Mouse (Mus musculus) intestine, embryonic 15.5 days (tissue): ENCODE measurements at regions not wholly inside any gene's neighbourhood (a gene's known extent, or its start where the extent isn't known, plus 50 kb on each side); places are given as distances from the start of the nearest gene placed in this dataset.

Experiments
- ATAC-seq: fragments of 200-750 bp; cut with Nextera tagmentation; 2 replicates; pipeline ENCODE4 v1.8.0; 2017; ENCODE audit warnings: moderate TSS enrichment, moderate library complexity
- H3K27ac ChIP-seq: fragments of 300-500 bp; sonication (generic); 2 replicates; pipeline ENCODE4 v1.5.1; 2015; ENCODE audit warnings: mild to moderate bottlenecking, inconsistent platforms
- H3K27me3 ChIP-seq: fragments of 300-500 bp; sonication (generic); replicated peaks from 2 replicates; pipeline ENCODE4 v1.6.1; 2015; ENCODE audit warnings: inconsistent platforms
- H3K36me3 ChIP-seq: fragments of 300-500 bp; sonication (generic); 2 replicates; pipeline ENCODE4 v1.6.1; 2015; ENCODE audit warnings: inconsistent platforms
- H3K4me1 ChIP-seq: fragments of 300-500 bp; sonication (generic); replicated peaks from 2 replicates; pipeline ENCODE4 v1.6.1; 2015; ENCODE audit warnings: inconsistent platforms
- H3K4me2 ChIP-seq: fragments of 300-500 bp; sonication (generic); replicated peaks from 2 replicates; pipeline ENCODE4 v1.6.1; 2015; ENCODE audit warnings: mild to moderate bottlenecking, inconsistent platforms
- H3K4me3 ChIP-seq: fragments of 300-500 bp; sonication (generic); replicated peaks from 2 replicates; pipeline ENCODE4 v1.5.1; 2015; ENCODE audit warnings: inconsistent platforms
- H3K9ac ChIP-seq: fragments of 300-500 bp; sonication (generic); 2 replicates; pipeline ENCODE4 v1.6.1; 2015; ENCODE audit warnings: inconsistent platforms
- H3K9me3 ChIP-seq: fragments of 300-500 bp; sonication (generic); 2 replicates; pipeline ENCODE4 v1.6.1; 2016; ENCODE audit warnings: inconsistent platforms
- WGBS: fragments of 180-500 bp; shearing (Covaris S2); methylation state at CpG from one replicate; pipeline ENCODE4 v1.1.7; 2015; 5-methylcytosine and 5-hydroxymethylcytosine counted together

DNA sequence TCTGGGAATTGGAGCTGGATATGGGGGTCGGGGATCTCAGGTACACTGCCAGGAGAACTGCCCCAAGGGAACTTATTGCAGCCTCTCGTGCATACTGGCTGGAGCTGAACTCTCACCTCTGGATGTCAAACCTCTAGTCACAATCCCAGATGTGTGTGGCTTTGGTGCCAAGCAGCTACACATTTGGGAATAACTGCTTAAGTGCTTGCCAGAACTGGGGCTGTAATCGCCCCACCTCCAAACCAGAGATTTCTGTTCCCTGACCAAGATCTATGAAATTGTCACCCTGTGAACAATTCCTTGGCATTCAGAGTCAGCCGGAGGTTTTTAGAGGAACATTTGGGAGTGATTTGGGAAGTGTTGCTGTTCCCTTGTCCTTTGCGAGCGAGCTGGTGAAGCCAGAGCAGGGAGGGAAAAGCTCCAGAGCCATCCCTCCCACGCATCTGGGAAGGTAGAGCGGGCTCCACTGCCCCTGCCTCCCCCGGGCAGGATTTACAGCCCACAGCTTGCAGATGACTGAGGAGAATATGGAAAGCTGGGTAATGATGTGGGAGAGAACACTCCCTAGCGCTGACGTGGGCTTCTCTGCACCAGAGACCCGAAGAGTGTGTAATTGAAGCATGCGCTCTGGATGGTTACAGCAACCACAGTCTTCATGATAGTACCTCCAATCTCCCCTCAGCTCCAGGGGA lies 336.1 kb downstream of the Rps24 start:
- no peak overlapping the region for H3K4me2 ChIP-seq
- WGBS = 64% methylated on average over 13 of the region's 13 CpGs
- H3K4me3 ChIP-seq = no peak overlapping the region
- H3K36me3 ChIP-seq = no peaks in the 10 kb centered on the region
- ATAC-seq = no peak
- H3K9me3 ChIP-seq = no peaks in the 10 kb centered on the region
- H3K27ac ChIP-seq = no peak overlapping the region
- peaks cover 14% of the 10 kb centered on the region for H3K4me1 ChIP-seq
- no peak overlapping the region for H3K9ac ChIP-seq
- no peaks in the 10 kb centered on the region for H3K27me3 ChIP-seq

DNA sequence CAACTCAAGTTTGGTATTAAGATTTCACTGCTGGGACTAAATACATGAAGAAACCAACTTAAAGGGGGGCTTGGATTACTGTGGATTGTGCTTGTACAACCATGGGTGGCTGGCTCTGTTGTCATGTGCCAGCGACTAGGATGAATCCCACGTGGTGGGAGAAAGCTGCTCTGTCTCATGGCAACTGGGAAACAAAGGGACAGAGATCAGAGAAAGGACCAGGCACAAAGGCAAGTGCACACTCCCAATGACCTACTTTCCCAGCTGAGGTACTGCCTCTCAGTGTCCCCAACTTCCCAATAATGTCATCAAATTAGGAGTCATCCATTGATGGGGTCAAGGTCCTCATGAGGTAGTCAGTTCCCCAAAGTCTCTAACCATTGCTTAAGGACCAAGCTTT lies 337.4 kb downstream of the Rps24 start:
- no peaks in the 10 kb centered on the region for H3K9me3 ChIP-seq
- H3K27ac ChIP-seq = no peak overlapping the region
- H3K36me3 ChIP-seq = no peaks in the 10 kb centered on the region
- H3K9ac ChIP-seq = no peak overlapping the region
- WGBS = 86% methylated on average over 2 of the region's 2 CpGs
- peaks cover 16% of the 10 kb centered on the region for H3K4me1 ChIP-seq
- no peaks in the 10 kb centered on the region for H3K27me3 ChIP-seq
- ATAC-seq = no peak
- no peak overlapping the region for H3K4me3 ChIP-seq
- H3K4me2 ChIP-seq = no peak overlapping the region

DNA sequence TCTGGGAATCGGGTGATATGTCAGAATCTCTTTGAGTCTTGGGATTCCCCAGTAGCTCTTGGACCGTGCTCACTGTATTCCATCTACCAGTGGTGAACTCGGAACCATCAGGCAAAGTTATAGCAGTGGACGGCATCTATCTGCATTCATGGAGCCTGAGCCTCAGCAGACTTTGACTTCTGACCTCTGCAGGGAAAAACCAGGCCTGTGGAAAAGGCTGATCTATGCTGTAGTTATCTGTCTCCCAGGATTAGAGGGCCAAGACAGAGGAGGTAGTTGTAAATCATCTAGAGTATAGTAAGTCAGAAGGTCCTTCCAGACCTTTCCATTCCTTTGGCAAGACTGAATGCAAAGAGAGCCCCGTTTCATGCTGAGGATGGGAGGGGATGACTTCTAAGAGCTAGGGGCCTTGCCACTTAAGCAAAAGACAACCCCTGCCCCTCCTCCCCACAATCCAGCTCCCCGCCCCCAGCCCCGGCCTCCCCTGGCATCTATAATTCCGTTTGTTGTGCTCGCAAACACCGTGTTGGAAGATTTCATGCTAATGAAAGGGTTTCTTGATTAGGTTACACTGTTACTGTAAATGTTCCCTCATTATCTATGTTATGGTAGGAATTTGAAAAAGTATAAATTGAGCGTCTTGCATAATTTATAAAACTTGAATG lies 338.9 kb downstream of the Rps24 start:
- 57% methylated on average over 11 of the region's 11 CpGs for WGBS
- Histone ChIP-seq H3K4me2 (no peak overlapping the region), H3K9ac (no peak overlapping the region), H3K4me1 (peaks cover 16% of the 10 kb centered on the region), H3K27me3 (no peaks in the 10 kb centered on the region), H3K36me3 (no peaks in the 10 kb centered on the region), H3K27ac (no peak overlapping the region), H3K9me3 (no peaks in the 10 kb centered on the region), H3K4me3 (no peak overlapping the region)
- no peak for ATAC-seq

DNA sequence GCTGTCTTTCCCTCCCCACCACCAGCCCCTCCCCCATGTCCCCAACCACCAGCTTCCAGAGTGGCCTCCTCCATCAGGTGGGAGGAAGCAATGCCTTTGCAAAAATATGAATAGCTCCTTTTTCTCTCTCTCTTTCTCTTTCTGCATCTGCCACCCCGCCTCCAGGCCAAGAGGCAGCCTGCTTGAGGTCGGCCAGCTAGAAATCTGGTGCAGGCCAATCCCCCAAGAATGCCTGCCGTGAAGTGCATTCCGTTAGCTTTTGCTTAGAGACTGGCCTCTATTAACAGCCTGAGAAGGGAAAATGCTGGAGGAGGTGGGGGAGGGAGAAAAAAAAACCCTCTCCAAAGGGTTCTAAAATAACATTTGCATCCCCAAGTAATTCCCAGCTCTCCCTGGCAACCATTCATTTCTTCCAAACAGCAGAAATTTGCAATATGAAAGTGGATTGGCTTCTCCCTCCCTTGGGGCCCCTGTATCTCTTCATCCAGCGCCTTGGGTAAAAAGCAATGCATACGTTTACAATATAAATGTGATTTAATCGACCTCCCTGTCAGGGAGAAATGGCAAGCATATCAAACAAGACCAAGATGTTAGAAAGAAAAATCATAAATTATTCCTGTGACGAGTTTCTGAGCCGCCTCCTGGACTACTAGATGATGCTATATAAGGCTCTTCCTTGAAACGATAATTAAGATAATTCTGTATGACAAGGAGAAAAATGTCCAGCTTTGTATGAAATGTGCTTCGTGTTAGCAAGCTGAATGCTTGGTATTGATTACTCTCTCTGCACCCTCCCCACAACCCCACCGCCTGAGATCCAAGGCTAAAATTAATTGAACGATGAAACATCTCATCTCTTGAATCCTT lies 339.8 kb downstream of the Rps24 start:
- Histone ChIP-seq H3K9me3 (no peaks in the 10 kb centered on the region), H3K9ac (no peak overlapping the region), H3K27me3 (no peaks in the 10 kb centered on the region), H3K4me1 (peaks cover 16% of the 10 kb centered on the region), H3K4me2 (no peak overlapping the region), H3K27ac (peak overlapping the region; percentile 65; the same call in 1 of the 2 replicates), H3K4me3 (no peak overlapping the region), H3K36me3 (no peaks in the 10 kb centered on the region)
- ATAC-seq = no peak
- WGBS = 34% methylated on average over 13 of the region's 13 CpGs

DNA sequence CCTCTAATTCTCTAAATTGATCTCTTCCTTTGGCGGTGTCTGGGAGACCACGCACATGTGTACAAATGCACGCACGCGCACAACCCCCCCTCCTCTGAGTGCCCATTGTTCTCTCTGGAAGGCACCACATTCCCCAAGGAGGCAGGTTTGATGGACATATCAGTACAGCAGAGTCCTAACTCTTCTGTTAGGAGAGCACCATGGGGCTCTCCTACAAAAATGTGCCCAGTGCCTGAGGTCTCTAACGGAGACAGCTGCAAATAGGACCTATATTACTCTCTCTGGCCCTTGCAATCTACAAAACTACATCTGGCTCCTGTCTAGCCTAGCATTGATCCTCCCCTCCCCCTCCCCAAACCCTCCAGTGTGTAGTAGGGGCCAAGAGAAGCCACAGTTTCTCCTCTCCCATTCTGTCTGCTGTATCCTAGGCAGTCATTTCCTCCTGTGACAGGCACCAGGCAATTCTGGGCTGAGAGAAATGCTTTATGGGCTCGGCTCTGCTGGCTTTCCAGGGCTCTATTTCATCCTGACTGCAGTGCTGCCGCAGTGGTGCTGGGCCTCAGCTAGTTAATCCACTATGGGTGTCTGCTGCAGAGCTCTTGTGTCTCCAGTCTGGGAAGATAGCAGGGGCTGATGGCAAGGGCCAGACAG lies 340.6 kb downstream of the Rps24 start:
- 26% methylated on average over 8 of the region's 8 CpGs for WGBS
- peaks cover 16% of the 10 kb centered on the region for H3K4me1 ChIP-seq
- ATAC-seq = peak; percentile 45
- H3K36me3 ChIP-seq = no peaks in the 10 kb centered on the region
- H3K4me2 ChIP-seq = no peak overlapping the region
- no peaks in the 10 kb centered on the region for H3K9me3 ChIP-seq
- no peak overlapping the region for H3K4me3 ChIP-seq
- no peaks in the 10 kb centered on the region for H3K27me3 ChIP-seq
- no peak overlapping the region for H3K9ac ChIP-seq
- peak overlapping the region; percentile 65 for H3K27ac ChIP-seq

DNA sequence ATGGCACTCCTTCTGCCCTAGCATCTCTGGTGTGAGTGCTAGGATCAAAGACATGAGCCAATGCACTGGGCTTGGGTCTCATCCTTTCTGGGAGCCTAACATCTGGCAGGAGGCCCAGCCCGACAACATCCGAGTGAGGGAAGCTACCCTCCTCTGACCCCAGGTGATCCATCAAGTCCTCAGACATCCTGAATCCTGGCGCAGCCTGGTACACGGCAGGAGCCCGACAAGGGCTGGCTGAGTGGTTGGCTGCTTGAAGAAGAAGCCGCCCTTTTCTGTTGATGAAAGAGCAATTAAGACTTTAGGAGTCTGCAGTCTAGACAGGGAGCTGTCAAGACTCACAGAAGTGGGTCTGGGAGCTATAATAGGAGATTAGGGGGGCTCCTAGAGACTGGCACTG lies 342.1 kb downstream of the Rps24 start:
- no peak overlapping the region for H3K4me3 ChIP-seq
- 23% methylated on average over 6 of the region's 6 CpGs for WGBS
- H3K4me1 ChIP-seq = peaks cover 16% of the 10 kb centered on the region
- H3K4me2 ChIP-seq = no peak overlapping the region
- no peak overlapping the region for H3K9ac ChIP-seq
- H3K27ac ChIP-seq = no peak overlapping the region
- H3K9me3 ChIP-seq = no peaks in the 10 kb centered on the region
- no peak; the same call in 1 of the 2 replicates for ATAC-seq
- no peaks in the 10 kb centered on the region for H3K36me3 ChIP-seq
- no peaks in the 10 kb centered on the region for H3K27me3 ChIP-seq

DNA sequence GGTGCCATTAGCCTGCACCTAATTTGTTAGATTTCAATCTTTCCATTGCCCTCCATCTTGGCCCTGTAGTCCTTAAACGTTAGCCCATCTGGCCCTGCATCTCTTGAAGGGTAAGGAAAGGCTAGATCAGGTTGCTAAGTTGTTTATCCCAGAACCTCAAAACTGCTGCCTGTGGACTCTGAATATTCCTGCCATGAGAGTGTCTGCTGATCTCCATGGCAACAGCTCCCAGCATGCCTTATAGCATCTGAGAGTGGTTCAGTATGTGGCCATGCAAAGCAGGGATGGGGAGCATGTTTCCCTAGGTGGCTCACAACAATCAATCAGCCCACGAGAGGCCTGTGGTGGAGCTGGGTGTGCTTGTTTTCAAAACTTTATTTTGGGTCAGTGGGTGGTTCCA lies 346.3 kb downstream of the Rps24 start:
- no peak overlapping the region for H3K27ac ChIP-seq
- no peak overlapping the region for H3K4me2 ChIP-seq
- peaks cover 1% of the 10 kb centered on the region; the same call in 1 of the 2 replicates for H3K4me1 ChIP-seq
- no peaks in the 10 kb centered on the region for H3K9me3 ChIP-seq
- no peaks in the 10 kb centered on the region for H3K27me3 ChIP-seq
- no peak for ATAC-seq
- H3K9ac ChIP-seq = no peak overlapping the region
- H3K4me3 ChIP-seq = no peak overlapping the region
- WGBS = 53% methylated on average over 2 of the region's 2 CpGs
- no peaks in the 10 kb centered on the region for H3K36me3 ChIP-seq

DNA sequence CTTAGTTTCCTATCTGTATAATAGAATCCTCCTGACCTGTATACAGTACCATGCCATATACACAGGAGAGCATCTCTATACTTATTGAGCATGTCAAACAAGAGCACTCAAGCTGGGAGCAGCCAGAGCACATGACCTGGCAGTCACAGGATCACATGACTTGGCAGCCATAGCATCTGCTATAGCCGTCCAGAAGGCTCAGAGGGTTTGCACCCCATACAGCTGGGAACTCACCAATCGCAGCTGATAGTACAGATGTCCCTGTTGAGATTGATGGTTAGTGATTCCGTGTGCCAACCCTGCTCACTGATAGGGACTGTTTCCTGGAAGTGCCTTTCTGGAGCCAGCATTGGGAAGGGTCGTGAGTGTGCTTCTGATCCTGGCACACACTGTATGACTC lies 351.3 kb downstream of the Rps24 start:
- no peak overlapping the region for H3K4me2 ChIP-seq
- no peak for ATAC-seq
- WGBS = 77% methylated on average over 4 of the region's 4 CpGs
- no peaks in the 10 kb centered on the region for H3K27me3 ChIP-seq
- H3K4me1 ChIP-seq = no peaks in the 10 kb centered on the region
- H3K4me3 ChIP-seq = no peak overlapping the region
- H3K27ac ChIP-seq = no peak overlapping the region
- H3K9ac ChIP-seq = no peak overlapping the region
- no peaks in the 10 kb centered on the region for H3K9me3 ChIP-seq
- H3K36me3 ChIP-seq = no peaks in the 10 kb centered on the region

DNA sequence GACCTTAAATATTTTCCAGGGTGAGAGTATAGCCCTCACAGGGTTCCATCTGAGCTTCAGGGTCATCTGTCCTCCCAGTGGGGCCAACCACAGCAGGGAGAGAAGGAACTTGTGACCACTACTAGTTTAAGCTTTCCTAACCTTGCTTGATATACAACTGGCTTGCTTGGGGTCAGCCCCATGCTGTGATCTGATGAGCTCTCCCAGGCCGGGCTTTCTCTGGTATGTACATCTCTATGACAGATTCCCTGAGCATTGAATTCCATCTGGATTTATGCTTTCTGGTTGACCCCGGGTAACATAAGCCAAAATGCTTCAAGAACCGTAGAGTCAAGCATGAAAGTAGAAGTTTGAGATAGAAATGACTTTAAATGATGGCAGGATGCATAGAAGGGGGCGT lies 352.1 kb downstream of the Rps24 start:
- Histone ChIP-seq H3K4me1 (no peaks in the 10 kb centered on the region), H3K9me3 (no peaks in the 10 kb centered on the region), H3K4me2 (no peak overlapping the region), H3K9ac (no peak overlapping the region), H3K27ac (no peak overlapping the region), H3K4me3 (no peak overlapping the region), H3K27me3 (no peaks in the 10 kb centered on the region), H3K36me3 (no peaks in the 10 kb centered on the region)
- no peak for ATAC-seq
- WGBS = 64% methylated on average over 4 of the region's 4 CpGs

DNA sequence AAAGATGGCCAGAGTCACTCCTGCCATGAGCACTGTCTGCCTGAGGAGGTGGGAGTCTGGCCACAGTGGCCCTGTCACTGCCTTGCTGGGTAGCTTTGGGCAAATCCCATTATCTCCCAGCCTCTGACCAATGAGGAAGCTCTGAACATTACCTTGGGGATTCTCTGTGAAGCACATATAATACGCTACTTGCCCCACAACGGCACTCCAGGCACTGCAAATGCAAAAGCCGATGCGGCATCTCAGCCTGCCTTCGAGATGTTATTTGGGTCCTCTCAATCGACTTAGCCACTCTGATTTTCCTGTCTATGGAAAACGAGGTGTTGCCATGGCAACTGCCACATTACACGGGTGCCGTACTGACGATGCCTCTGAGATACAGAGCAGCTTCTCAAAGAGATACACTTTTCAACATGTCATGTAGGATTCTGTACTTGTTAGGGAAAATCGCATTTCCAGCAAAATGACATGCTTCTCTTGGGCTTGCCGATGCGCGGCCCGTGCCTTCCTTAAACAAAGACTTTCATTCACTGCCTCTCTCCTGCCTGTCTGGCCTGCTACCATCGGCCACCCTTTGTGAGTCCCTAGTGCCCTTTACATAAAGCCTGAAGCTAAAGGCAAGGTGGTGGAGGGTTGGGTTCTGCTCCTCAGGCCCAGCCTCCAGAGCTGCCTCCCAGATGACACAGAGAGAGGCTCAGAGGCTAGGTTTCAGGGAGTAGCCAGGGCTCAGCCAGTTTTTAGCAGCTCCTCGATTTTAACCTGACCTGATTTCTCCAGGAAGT lies 355.0 kb downstream of the Rps24 start:
- no peak for ATAC-seq
- H3K27ac ChIP-seq = 0 out of 2 replicates have a peak overlapping the region, but pooled peaks have one; percentile 2
- WGBS = 66% methylated on average over 17 of the region's 17 CpGs
- H3K36me3 ChIP-seq = no peaks in the 10 kb centered on the region
- no peak overlapping the region for H3K4me2 ChIP-seq
- no peak overlapping the region for H3K4me3 ChIP-seq
- no peak overlapping the region for H3K9ac ChIP-seq
- no peaks in the 10 kb centered on the region for H3K9me3 ChIP-seq
- H3K4me1 ChIP-seq = no peaks in the 10 kb centered on the region
- no peaks in the 10 kb centered on the region for H3K27me3 ChIP-seq

DNA sequence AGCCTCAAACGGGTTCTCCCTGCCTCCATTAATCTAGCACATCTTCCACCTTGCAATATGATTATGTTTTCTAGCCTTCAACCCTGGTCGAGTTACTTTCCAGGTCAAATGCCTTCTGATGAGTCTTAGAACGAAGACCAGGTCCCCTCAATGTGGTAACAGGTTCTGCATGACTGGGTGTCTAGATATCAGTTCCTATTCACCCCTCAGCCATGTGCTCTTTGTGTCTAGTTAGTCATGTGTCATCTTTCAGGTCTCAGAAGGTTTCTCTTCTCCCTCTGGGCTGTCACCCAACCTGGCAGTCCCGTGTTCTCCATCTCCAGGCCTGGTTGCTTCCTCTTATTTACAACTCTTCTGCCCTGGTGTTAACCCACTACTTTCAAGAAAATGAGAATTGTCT lies 356.7 kb downstream of the Rps24 start:
- H3K36me3 ChIP-seq = no peaks in the 10 kb centered on the region
- no peak overlapping the region for H3K4me2 ChIP-seq
- no peak overlapping the region for H3K27ac ChIP-seq
- no peak overlapping the region for H3K9ac ChIP-seq
- H3K9me3 ChIP-seq = no peaks in the 10 kb centered on the region
- H3K4me1 ChIP-seq = no peaks in the 10 kb centered on the region
- no peak for ATAC-seq
- H3K27me3 ChIP-seq = no peaks in the 10 kb centered on the region
- H3K4me3 ChIP-seq = no peak overlapping the region
- 67% methylated on average over 4 of the region's 4 CpGs for WGBS
